Mouse (Mus musculus) Patski (cell line): ENCODE measurements around the gene Kcnh1. TPM values are rescaled to one million over a fixed set of nuclear protein-coding genes. Genes with fewer than 3 reads are reported as not detected.

ENCODE experiments used
- ATAC-seq: fragments of 100-300 bp; one replicate; pipeline ENCODE4 v1.8.0; 2021
- CTCF ChIA-PET: fragments of 350-600 bp; sonication (Branson Sonifier 250); formaldehyde crosslinking; loops from one replicate; lab custom pipeline; 2022; ENCODE audit warnings: inconsistent platforms; lab: Charles Lee
- POLR2A ChIA-PET: fragments of 350-600 bp; sonication (Branson Sonifier 250); formaldehyde crosslinking; loops from one replicate; lab custom pipeline; 2022; ENCODE audit warnings: antibody characterized with exemption, inconsistent platforms; lab: Charles Lee
- DNase-seq: peaks from one replicate; pipeline ENCODE4 v3.0.0-alpha.2; 2011; ENCODE audit warnings: low read depth, low spot score
- H3K27me3 ChIP-seq: fragments of 371-371 bp; one replicate; pipeline ENCODE4 v1.5.1; 2021
- CTCF ChIP-seq: fragments of 100-300 bp; IDR thresholded peaks from one replicate; pipeline ENCODE4 v1.5.1; 2021
- in situ Hi-C: fragments of 300-500 bp; cut with MboI; formaldehyde crosslinking; loops from 3 replicates; pipeline ENCODE4 v1.11.1; 2018; ENCODE audit warnings: low pct_unique_long_range_greater_than_20kb, mixed read lengths
- polyA plus RNA-seq: library from polyadenylated mRNA; unstranded; gene quantifications from one replicate; pipeline ENCODE4 v1.2.3, GENCODE M21; 2021

Kcnh1 gene
- polyA plus RNA-seq, 1 experiment from 2014 or later = 2.3 TPM

DNA sequence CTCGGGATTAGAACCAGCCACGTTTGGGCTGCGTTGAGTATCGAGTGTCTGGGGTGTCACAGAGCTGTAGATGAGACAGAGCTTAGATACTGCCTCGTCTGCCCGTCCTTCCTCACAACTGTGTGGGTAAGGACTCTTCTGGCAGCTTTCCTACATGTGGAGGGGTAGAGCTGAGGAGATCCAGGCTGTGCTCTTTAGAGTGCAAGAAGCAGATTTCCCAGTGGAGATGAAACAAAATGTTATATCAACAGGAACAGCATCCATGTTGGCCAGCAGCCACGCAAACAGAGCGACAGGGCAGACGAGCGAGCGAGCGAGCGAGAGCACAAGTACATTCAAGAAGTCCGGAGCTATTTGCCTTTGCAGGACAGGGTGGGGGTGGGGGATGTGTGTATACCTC lies 3.1 kb downstream of the Kcnh1 start:
- DNase-seq (no peak), ATAC-seq (no peak)
- H3K27me3 ChIP-seq = peaks cover 10% of the 10 kb centered on the region
- in situ Hi-C loops = loop anchor here (5.0 to 25.0 kb wide), 2 partner anchors 404 to 719 kb away; no protein-coding TSS in a partner anchor
- no peak for TF ChIP-seq CTCF
- CTCF ChIA-PET = interaction anchor here (1.1 to 2.0 kb wide), 2 partner anchors 364 to 519 kb away, joined by 3 to 5 read pairs; no protein-coding TSS in a partner anchor
- POLR2A ChIA-PET = interaction anchor here (0.5 to 0.6 kb wide), 2 partner anchors 14 to 18 kb away, joined by 3 to 5 read pairs; no protein-coding TSS in a partner anchor

DNA sequence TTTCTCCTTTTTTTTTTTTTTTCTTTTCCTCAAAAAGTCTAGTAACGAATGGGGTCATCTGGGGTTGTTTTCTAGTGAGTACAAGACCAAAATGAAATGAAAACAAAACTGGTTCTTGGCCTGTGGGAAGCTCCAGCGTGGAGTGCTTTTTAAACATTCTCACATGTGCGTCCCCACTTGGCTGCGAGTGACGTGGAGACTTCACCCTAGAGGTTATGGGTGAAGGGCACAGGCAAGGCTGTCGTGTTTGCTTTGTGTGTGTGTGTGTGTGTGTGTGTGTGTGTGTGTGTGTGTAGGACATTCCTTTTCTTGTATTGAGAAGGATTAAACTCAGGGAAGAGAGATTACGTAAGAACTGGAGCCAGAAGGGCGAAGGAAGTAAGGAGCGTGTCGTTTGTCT lies 6.9 kb downstream of the Kcnh1 start:
- CTCF ChIA-PET = interaction anchor here (1.1 to 2.7 kb wide), 2 partner anchors 9 to 25 kb away, joined by 3 to 9 read pairs; no protein-coding TSS in a partner anchor
- H3K27me3 ChIP-seq = peaks cover 6% of the 10 kb centered on the region
- in situ Hi-C loops = loop anchor here (25.0 kb wide), 1 partner anchor 715 kb away; no protein-coding TSS in a partner anchor
- ATAC-seq = no peak
- no peak for DNase-seq
- POLR2A ChIA-PET = no interaction called here
- no peak for TF ChIP-seq CTCF

DNA sequence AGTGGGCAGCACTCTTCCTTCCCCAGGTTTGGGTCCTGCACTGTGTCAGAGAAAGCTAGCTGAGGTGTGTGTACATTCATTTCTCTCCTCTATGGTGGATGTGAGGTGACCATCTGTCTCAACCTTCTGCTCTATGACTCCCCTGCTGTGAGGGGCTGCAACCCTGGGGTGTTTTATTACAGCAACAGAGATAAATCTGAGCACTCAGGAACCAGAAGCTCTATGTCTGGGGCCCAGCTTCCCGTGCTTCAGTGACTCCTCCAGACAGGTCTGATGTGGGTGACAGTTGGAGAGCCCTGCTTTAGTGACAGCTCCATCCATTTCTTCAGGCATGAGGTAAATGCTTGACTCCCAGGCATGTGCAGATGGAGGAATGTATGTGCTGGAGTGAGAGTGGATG lies 12.4 kb downstream of the Kcnh1 start:
- in situ Hi-C loops = no loop called here
- ATAC-seq = no peak

DNA sequence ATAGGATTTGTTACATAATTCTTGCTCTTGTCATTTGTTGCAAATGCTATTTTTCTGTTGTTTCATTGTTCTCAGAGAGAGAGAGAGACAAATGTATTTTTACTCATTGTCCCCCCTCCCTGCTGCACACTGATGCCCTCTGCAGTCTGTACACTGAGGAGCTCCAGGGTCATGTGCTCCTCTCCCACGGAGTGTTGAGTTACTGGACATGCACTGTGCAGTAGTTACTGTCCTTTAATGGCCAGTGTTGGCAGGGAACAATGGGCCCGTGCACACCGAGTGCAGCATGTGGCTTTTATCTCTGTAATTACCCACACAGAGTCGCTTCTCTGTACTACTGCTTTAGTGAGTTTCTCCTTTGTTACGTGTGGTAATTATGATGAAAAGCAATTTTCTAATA lies 17.4 kb downstream of the Kcnh1 start:
- no peaks in the 10 kb centered on the region for H3K27me3 ChIP-seq
- DNase-seq = no peak

More for the DNA sequence above, 12.4 kb downstream of the Kcnh1 start:
- CTCF ChIA-PET = no interaction called here
- peaks cover 6% of the 10 kb centered on the region for H3K27me3 ChIP-seq
- TF ChIP-seq CTCF = no peak
- POLR2A ChIA-PET = interaction anchor here (0.7 kb wide), 1 partner anchor 404 kb away, joined by 3 read pairs; no protein-coding TSS in a partner anchor
- no peak for DNase-seq

DNA sequence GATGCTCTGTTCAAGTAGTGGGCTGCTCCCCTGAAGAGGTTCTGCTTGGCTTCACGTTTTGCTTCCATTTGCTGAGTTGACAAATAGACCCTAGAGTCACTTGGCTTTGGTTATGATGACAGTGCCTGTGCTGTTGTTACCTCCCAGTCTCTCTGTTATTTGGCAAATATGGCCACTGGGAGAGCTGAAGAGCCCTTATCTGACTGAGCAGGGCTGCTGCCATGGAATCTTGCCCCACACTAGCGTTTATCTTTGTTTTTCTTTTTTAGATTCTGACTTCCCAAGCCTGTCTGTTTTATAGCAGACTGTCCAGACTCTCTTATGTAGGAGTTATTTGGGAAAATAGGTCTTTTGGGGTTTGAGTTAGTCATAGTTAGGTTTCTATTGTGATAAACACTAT lies 21.9 kb downstream of the Kcnh1 start:
- in situ Hi-C loops = no loop called here
- TF ChIP-seq CTCF = no peak
- POLR2A ChIA-PET = no interaction called here

More for the DNA sequence above, 17.4 kb downstream of the Kcnh1 start:
- ChIA-PET POLR2A (interaction anchor here (0.6 to 0.7 kb wide), 2 partner anchors 14 to 34 kb away, joined by 3 to 4 read pairs; no protein-coding TSS in a partner anchor), CTCF (no interaction called here)
- no peak for ATAC-seq
- no peak for TF ChIP-seq CTCF
- in situ Hi-C loops = no loop called here

DNA sequence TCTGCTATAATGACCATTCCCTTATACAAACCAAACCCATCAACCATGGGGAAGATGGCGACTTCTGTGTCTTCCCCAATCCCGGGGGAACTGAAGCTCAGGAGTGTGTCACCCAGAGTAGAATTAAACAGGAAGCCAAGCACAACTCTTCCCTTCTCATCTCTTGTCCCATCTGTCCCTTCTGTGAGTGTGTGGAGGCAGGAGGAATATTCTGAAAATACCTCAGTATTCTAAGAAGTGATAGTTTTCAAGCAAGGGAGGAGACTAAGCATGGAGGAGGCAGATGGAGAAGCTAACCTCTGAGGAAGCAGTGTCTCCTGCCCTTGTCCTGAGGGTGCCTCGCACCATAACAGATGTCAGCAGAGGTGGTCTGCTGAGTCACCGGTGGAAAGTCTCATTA lies 24.1 kb downstream of the Kcnh1 start:
- in situ Hi-C loops = no loop called here
- DNase-seq (no peak), ATAC-seq (no peak)
- no peak for TF ChIP-seq CTCF
- no peaks in the 10 kb centered on the region for H3K27me3 ChIP-seq
- CTCF ChIA-PET = no interaction called here
- POLR2A ChIA-PET = no interaction called here

More for the DNA sequence above, 21.9 kb downstream of the Kcnh1 start:
- ATAC-seq = no peak
- no peak for DNase-seq
- H3K27me3 ChIP-seq = no peaks in the 10 kb centered on the region
- CTCF ChIA-PET = interaction anchor here (2.0 kb wide), 1 partner anchor 8 kb away, joined by 4 read pairs; no protein-coding TSS in a partner anchor

DNA sequence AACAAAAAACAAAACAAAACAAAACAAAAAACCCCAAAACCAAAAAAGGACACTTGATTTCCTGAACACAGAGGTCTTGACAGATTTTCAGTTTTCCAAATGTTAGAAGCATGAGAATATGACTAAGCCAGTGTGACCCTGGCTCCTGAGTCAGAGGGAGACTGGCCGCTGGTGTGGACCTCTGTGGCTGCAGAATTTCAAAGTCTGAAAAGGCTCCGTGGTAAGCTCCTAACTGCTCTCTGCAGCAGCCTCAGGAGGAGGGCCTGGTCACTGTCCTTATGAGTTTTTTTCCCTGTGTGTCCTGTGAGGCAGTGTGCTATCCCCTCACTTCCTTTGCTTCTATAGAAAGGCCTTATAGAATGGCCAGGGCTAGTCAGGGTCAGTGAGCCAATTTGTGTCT lies 29.6 kb downstream of the Kcnh1 start:
- in situ Hi-C loops = no loop called here
- no peak for DNase-seq
- ChIA-PET POLR2A (no interaction called here), CTCF (interaction anchor here (1.6 kb wide), 1 partner anchor 8 kb away, joined by 4 read pairs; no protein-coding TSS in a partner anchor)
- no peak for TF ChIP-seq CTCF
- no peak for ATAC-seq
- H3K27me3 ChIP-seq = no peaks in the 10 kb centered on the region

DNA sequence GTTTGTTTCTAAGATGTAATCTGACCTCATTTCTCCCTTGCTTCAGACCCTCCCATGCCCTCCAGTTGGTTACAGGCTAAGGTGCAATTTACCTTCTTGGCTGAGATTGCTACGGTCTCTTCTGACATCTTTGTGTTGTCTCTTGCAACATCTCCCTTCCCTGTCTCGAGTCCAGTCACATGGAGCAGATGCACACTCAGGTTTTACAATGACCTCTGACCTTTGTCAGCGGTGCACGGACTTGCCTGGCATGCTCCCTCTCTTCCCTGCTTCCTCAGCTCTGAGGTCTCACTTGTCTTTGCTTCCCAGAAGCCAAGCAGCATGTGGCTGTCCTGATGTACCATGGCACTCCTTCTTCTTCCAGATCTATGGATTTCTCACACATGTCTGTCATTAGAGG lies 33.6 kb downstream of the Kcnh1 start:
- CTCF ChIA-PET = interaction anchor here (1.2 kb wide), 1 partner anchor 37 kb away, joined by 3 read pairs; no protein-coding TSS in a partner anchor

DNA sequence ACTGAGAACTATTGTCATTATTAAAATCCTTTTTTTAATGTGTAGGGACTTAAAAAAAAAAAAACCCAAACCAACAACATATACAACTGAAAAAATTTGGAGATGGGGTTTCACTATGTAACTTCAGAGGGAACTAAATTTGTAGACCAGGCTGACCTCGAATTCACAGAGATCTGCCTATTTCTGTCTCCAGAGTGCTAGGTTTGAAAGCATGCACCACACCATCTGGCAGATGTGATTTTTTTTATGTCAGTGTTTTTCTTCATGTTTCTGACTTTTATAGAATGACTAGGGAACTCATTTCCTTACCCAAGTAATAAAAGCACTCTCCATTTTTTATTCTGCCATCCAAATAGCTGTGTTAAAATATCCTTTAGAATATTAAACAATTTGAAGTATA lies 42.1 kb downstream of the Kcnh1 start:
- in situ Hi-C loops = loop anchor here (25.0 kb wide), 1 partner anchor 1520 kb away; no protein-coding TSS in a partner anchor
- no peaks in the 10 kb centered on the region for H3K27me3 ChIP-seq
- TF ChIP-seq CTCF = no peak
- ChIA-PET CTCF (interaction anchor here (1.0 kb wide), 1 partner anchor 9 kb away, joined by 3 read pairs; no protein-coding TSS in a partner anchor), POLR2A (interaction anchor here (0.8 kb wide), 1 partner anchor 323 kb away, joined by 3 read pairs; no protein-coding TSS in a partner anchor)
- DNase-seq (no peak), ATAC-seq (no peak)

More for the DNA sequence above, 33.6 kb downstream of the Kcnh1 start:
- ATAC-seq (no peak), DNase-seq (no peak)
- POLR2A ChIA-PET = no interaction called here
- no peaks in the 10 kb centered on the region for H3K27me3 ChIP-seq
- no peak for TF ChIP-seq CTCF
- in situ Hi-C loops = no loop called here

DNA sequence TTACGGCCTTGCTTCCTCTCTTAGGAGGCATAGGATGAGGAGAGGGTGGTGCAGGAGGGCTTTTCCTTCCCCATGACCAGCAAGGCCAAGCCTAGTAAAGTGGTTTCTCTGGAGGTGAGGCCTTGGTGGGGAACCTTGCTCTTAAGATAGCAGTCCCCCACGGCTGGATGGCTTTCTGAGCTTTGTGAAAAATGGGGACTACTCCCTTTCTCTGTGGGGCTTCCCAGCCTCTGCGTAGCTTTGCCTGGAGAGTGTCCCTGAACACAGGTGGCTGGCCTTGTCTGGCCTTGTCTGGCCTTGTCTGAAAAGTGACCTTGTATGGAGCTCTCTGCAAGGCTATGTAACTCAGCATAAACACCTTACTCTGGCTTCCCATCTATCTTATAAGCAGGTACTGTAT lies 56.3 kb downstream of the Kcnh1 start:
- no peak for DNase-seq
- ChIA-PET POLR2A (no interaction called here), CTCF (no interaction called here)
- TF ChIP-seq CTCF = no peak
- in situ Hi-C loops = loop anchor here (25.0 kb wide), 1 partner anchor 1535 kb away; no protein-coding TSS in a partner anchor
- peaks cover 15% of the 10 kb centered on the region for H3K27me3 ChIP-seq
- ATAC-seq = no peak

DNA sequence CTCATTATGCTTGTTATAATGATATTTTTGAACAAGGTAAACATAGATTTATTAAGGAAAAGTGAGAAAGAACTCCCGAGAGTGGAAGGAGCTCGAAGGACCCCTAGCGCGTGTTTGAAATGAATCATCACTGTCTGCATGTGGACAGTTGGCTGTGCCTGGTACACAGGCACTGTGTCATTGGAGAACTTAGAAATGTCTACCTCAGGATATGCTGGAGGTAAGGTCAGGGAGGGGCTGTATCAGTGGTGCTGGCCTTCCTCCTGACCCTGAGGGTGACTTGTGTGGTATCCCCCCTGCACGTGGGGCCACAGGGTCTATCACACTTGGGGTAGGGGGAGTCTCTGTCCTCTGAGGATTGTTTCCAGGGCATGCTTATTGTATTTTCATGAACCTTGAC lies 68.6 kb downstream of the Kcnh1 start:
- POLR2A ChIA-PET = no interaction called here
- no peak for ATAC-seq
- no peak for TF ChIP-seq CTCF

More for the DNA sequence above, 68.6 kb downstream of the Kcnh1 start:
- CTCF ChIA-PET = no interaction called here
- peaks cover 3% of the 10 kb centered on the region for H3K27me3 ChIP-seq
- no peak for DNase-seq
- in situ Hi-C loops = no loop called here
